Mouse (Mus musculus) ES-CJ7 (cell line): Measurements from ENCODE around the gene Hcrt.

Experiments
- DNase-seq: peaks from one replicate; pipeline ENCODE4 v3.0.0; 2011; ENCODE audit warnings: low read depth, low spot score

The Hcrt gene

DNA sequence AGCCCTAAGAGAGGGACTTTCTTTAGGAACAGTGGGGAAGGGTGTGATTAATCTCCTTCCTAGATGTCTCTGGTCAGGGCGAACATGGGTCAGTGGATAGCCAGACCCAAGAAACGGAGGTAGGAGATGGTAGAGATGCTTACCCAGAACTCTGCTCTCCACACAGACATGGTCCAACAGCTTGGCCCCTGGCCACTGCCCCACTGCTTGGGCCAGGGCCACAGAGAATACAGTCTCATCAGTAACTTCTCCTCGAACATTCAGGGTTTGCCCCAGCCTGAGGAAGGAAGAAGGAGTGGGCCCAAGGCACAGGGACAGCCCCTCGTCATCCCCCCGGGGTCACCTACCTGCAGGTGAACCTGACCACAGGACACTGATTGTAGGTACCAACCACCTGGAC, 5.1 kb upstream of the Hcrt start:
- no peak for DNase-seq

DNA sequence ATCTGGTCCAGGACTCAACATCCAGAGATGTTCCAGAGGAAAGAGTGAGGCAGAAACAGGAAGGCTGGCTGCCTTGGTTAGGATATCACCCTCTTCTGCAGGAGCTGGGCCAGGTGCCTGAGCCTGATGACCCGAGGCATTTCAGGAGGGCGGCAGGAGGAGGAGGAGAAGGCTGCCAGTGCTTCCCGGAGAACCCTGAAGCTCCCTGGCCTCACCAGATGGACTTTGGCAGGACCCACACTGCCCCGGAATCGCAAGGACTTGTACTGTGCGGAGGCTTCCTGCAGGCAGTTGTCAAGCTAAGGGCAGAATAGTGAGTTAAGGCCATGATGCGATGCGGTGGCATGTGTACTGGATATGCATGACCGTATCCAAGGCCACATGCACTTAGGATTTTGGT, 4.0 kb upstream of the Hcrt start:
- DNase-seq: no peak

DNA sequence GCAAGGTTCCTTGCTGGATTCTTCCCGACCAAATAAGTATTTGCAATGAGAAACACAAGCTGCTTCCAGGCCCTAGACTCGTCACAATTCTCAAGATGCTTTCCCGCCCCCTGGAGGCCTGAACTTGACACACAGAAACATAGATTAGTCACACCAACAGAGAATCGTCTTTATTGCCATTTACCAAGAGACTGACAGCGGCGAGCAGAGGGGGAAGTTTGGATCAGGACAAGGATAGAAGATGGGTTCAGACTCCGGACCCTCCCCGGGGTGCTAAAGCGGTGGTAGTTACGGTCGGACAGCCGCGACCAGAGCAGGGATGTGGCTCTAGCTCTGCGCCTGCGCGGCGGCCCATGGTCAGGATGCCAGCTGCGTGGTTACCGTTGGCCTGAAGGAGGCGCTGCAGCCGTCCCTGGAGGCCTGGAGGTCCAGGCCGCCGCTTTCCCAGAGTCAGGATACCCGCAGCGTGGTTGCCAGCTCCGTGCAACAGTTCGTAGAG, 1.1 kb downstream of the Hcrt start:
- DNase-seq: peak; percentile 89

DNA sequence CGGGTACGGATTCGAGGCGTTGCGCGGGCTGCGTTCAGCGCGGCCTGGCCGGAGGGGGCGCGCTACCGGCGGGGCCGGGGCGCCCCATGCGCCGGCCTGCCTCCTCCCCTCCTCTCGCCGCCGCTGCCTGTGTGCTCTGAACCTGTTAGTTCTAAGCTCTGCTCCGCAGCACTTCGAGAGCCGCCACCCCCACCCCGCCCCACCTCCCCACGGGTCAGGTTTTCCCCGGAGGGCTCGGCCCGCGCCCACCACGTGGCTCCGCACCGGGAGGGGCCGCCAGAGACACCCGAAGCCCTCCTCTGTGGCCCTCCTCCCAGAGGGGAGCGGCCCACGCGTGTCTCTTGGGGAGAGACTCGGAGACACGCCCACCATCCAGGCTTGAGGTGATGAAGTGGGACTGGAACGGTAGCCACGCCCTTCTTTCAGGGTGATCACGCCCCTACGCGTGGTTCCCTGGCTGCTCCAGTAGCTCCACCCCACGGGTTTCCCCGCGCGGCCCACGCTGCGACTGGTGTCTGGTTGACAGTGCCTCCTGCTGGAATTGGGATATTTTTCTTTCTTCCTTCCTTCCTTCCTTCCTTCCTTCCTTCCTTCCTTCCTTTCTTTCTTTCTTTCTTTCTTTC, 3.0 kb downstream of the Hcrt start, which contains the start of gene Kcnh4:
Gene Kcnh4, minus strand, starts transcription at position 332 of the 623 bp plus-strand sequence.
- DNase-seq: peak; percentile 90

DNA sequence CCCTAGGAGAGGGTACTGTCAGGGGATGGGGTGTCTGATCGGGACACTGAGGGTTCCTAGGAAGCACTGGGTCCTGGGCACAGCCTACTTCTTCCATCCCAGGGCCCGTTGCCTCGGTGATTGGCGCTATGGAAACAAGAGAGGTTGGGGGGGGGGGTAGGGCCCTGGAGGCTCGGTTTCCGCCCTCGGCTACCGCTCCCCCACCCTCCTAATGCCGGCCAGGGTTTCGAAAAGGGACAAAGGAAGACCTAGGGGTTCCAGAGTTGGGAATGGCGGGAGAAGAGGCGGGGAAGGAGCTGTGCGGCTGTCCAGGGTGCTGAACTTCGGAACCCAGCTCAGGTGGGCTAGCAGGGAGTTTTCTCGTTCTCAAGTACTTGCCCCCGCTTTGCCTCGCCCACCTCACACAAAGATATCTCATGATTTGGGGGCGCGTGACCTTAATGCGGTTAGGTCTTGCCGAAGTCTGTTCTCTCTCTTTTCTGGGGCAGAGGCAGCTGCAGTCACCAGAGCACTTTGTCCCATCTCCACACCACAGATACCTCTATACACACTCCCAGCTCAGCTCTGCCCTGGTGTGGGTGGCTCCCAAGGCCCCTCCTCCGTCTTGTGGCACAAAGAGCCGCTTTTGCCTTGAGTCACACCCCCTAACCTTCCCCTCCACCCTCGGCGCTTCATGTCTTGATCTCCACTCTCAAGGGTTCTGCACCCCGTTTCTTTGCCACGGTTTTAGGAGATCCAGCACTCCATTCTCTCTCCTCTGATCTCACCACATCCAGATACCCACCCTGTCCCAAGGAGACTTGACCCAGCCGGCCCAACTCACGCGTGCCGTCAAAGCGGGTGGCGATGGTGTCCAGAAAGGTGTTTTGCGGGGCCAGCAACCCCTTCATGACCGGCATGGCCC, 3.8 kb downstream of the Hcrt start:
- peak; percentile 80 for DNase-seq

DNA sequence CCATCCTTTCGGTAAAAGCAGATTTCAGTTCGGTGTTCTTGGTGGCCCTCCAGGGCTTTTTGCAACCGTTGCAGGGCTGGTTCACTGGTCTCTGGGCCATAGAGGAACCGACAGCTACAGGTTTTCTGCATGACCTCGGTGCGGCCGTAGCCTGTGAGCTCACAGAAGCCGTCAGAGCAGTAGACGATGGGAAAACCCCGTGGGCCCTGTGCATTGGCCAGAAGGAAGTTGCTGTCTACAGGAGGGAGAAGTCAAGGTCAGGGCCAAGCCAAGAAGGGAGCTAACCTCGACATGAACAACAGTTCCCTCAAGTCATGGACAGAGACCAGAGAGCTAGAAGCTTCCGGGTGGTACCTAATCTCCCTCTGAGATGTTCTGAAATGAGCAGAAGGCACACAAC, 5.2 kb downstream of the Hcrt start:
- DNase-seq: no peak

DNA sequence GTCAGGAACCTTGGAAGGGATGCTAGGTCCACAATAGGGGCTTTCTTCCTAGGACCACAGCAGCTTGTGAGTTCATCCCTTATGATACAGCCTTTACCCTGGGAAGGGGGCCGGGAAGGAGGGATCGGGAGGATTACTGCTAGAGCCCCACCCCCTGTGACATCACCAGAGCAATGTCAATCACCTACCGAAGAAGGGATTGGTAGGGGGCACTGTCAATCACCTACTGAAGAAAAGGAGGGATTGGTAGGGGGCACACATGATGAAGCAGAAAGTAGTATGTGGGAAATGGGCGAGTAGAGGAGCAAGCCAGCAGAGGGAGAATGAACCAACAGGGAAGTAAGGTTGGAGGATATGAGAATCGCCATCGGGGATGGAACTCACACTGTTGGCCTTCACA, 6.3 kb downstream of the Hcrt start:
- peak; percentile 50 for DNase-seq

DNA sequence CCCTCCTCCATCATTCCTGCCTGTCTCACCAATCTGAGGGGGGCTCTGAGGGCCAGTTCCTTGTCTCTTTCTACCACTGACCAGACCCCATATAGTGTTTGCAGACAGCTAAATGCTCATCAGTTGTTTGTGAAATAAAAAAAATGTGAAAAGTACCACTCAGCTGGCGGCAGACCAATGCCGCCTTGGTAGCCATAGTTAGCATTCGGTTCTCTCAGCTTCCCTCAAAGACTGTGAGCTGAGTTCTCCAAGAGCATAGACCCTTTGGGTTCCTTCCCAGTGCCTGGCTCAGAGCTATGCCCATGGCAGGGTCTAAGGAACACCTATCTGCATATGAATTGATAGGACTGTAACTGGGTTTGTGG, 8.1 kb downstream of the Hcrt start:
- DNase-seq: no peak

DNA sequence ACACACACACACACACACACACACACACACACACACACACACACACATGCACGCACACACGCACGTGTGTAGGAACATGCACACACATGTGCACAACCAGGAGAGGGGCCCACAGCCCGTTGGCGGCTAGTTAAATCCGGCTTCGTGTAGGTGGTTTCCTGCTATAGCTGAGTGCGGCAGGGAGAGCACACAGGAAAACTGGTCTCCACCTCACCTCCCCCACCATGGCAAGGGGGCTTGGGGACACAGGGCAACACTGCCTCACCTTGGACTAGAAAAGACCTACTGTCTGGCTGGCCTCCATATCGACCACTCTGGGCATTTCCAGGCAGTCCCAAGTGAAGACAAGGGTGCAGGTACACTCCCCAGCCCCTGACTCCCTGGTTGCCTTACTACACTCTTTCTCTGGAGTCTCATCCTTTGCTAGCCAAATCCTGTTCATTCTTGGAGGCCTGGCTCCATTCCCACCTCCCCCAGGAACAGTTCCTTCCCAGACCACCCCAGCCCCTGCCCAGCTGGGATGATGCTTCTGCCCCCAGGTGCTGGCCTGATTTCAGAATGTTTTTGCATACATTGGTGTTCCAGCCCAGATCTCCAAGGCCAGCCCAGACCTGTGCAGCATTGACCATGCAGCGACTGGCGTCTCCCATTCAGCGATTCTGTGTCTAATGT, 8.6 kb downstream of the Hcrt start:
- DNase-seq: no peak

DNA sequence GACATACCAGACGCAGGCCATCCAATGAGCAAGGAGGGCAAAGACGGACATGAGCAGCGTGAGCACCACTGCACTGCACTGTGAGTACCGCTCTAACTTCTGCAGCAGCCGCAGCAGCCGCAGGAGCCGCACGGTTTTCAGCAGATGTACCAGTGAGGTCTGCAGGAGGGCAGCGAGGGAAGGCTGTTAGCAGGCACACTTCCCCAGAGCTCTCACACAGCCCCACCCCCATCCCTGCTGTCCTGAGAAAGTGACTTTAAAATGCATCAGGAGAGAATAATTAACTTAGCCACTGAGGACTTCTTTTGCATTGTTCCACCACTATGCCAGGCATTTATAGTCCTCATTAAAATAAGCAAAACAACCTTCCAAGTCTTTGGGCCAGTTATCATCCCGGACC, 10.4 kb downstream of the Hcrt start:
- DNase-seq: no peak

DNA sequence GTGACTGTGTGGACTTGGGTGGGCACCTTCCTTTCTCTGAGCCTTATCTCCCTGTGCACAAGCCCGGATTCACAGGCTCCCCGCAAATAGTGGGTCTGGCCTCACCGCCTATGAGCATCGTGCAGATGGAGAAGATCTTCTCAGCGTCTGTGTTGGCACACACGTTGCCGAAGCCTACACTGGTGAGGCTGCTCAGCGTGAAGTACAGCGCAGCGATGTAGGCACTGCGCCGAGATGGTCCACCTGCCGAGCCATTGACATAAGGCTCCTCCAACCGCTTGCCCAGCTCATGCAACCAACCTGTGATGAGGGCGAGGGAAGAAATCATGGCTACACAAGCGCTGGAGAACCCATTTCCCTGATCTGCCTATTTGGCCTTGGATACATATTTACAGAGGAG, 12.6 kb downstream of the Hcrt start:
- DNase-seq: no peak

DNA sequence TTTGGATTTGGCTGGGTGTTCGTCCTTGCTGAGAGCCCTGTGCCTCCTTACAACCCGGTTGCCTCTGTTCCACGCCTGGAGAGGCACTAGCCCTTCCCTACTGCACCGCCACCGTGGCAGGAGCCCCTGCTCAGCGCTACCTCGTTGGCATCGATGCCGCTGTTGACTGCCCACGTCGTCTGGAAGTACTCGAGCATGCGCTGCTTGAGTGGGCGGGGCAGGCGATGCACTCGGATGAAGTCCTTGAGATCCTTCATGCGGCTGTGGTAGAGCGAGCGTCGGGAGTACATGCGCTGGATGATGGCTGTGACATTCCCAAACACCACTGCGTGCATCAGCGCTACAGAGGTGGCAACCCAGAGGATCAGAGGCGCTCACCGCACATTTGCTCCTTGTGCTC, 13.3 kb downstream of the Hcrt start:
- peak; percentile 58 for DNase-seq

DNA sequence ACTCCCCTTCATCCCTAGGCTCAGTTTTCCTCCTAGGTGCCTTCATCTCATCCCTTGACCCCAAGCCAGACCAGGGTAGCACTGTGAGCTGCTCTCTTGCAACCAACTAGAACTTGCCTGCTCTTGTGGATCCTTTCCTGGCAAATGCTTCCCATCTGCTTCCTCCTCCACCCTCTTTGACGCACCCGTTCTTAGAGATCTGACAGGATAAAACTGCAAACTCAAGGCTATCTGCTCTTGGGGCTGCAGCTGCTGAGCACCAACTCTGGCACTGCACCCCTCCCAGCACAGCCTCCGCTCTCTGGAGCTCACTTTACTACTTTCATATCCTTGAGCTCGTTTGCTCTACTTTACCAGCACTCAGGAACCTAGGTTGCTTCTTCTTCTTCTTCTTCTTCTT, 14.1 kb downstream of the Hcrt start:
- no peak for DNase-seq

DNA sequence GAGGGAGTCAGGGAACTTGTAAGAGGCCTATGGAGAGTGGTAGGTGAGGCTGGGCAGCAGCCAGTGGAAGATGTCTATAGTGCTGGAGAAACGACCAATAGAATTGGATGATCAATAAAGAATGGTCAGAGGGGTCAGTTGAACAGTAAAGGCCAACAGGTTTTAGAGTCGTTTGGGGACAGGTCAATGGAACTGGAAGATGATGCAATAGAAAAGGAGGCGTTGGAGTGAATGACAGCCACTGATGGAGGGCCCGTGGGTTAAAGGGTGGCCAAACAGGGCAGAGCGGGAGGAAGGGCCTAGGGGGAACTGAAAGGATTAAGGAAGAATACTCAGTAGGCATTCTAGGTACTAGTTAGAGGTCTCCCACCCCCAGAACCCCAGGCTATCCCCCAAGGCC, 15.6 kb downstream of the Hcrt start:
- DNase-seq: no peak

DNA sequence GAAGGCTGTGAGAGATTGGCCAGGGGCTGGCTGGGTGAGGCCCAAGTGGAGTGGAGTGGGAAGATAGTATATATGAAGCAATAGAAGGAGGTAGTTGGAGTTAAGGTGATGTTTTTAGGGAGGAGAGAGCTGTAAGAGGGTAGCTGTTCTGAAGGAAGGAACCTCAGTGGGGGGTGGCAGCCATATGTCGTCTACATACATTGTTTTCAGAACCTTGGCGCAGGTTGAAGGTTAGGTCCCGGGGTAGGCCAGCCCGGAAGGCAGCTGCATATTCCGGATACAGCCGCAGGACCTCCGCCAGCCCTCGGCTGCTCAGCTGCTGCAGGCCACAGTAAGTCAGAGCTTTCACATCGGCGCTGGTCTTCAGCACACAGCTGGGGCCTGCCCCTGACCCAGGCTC, 16.2 kb downstream of the Hcrt start:
- DNase-seq: peak; percentile 67

DNA sequence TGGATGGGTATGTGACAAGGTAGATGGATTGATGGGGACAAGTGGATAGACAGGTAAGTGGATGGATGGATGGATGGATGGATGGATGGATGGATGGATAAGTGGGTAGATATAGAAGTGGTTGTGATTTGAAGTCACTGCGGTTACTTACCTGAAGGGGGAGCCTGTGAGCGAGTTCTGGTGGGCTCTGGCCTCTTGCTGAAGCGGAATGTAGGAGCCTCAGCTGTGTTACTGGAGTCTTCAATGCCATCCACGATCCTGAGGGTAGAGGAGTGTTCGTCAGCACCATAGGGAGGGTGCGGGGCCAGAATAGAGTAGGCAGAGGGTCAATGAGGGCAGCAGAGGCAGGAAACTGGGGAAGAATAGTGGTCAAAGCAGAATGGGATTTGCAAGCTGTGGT, 17.6 kb downstream of the Hcrt start:
- peak; percentile 84 for DNase-seq

DNA sequence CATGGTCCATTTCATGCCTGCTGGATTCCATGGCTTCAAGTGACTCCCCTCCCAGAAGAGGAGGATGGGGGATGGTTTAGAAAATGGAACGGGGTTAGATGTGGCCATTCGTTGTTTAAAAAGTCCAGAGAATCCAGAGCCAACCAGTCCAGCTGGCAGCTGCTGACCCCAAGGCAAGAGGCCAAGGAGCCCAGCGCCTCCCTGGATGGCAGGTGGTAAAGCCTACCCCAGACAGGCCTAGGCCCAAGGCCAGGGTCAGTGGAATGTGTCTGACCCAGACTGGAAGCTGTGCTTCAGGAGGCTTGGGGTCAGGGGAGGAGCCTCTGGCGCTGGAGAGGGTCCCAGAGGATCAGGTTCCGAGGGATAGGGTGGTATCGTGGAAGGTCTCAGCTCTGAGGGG, 21.4 kb downstream of the Hcrt start:
- no peak for DNase-seq

DNA sequence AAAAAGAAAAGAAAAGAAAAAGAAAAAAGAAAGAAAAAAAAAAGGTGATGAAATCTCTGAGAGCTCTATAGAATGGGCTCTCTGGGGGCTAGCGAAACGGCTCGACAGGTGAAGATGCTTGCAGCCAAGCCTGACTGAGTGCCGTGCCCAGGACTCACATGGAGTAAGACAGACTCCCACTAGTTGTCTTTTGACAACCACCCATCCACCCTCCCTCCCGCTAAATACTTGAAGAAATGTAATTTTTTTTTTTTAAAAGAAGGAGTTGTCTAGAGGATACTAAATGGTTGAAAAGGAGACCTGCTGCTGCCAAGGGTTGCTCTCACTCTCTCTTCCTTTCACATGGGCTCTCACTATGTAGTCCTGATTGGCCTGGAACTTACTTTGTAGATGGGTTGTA, 24.0 kb downstream of the Hcrt start:
- no peak for DNase-seq

DNA sequence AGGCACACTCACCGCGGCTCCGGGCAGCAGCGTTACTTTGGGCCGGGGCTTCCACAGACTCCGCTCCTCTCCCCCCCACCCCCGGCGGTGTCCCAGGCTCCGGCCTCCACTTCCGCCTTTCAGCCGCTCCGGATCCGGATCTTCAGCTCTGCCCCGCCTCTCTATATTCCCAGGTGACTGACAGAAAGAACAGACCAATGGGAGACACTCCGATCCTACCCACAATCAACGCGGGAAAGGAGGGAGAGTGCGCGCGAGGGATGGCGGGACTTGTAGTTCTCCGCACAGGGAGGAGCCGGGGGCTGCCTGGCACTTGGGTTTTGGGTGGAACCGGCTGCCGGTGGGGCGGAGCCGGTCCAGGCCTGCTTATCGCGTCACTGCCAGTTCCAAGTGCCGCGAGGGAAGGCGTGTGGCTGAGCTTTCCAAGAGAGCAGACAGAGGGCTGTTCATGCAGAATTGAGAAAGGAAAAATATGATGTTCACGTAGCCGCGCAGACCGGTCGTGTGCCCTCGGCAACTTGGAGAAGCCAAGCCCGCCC, 24.6 kb downstream of the Hcrt start, which contains the start of gene Rab5c:
Gene Rab5c, minus strand, starts transcription at position 150 of the 539 bp plus-strand sequence.
- peak; percentile 100 for DNase-seq

DNA sequence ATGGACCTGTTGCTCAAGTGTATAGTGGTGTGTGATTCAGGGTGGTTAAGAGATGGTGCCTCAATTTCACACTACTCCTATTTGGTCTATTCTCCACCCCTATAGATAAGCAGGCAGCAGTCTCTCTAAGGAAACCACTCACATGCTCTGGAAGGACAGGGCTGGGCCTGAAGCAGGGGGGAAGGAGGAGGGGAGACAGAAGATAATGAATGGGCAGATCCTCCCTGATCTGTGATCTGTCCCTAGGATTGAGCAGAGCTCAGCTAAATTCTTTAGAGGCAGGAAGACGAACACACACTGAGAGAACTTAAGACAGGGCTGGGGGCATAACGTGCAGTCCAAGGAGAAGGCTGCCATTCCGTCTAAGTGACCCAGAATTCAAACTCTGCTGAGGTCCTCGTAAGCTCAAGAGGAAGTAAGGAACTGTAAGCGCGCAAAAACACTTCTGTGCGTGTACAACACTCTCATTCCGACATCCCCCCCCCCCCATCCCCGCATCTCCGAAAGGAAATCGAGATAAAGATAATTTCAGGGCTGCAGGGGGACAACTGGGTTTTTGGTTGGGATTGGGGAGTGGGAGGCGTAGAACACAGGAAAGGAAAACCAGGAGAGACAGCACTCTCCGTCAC, 25.5 kb downstream of the Hcrt start:
- DNase-seq: no peak

DNA sequence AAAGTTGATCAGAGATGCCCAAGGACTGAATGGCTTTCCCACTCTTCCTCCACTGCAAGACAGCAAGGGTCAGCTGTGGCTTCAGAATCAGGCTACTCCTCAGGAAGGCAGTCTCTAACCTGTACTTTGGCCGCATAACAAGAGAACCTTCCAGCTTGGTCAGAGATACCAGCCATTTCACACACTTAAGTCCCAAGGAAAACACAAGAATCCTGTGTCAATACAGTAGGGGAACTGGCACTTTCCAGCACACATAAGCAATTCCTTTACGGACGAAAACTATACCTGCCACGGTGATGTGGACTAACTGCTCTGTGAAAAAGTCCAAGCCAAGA, 26.0 kb downstream of the Hcrt start:
- no peak for DNase-seq
